Mouse (Mus musculus): Measurements from ENCODE around the gene Sgcg. TPM values are rescaled to one million over a fixed set of nuclear protein-coding genes. Genes with fewer than 3 reads are reported as not detected.

Gene Sgcg
- polyA plus RNA-seq (2014; fragmentation: Nextera tagmentation; extraction: Ambion mirVana), result 0.45 and 1.2 TPM in 2 replicates

- Histone ChIP-seq H3K4me2 (no peak within 1 kb of the TSS), H3K9me3 (ENCODE audit: low read depth, low read length) (no peaks in the 10 kb centered on the region), H3K27me3 (ENCODE audit: insufficient read depth, low read length) (no peaks in the 10 kb centered on the region), H3K27ac (ENCODE audit: low read depth) (no peak within 1 kb of the TSS), H3K36me3 (ENCODE audit: insufficient read depth) (no peaks in the 10 kb centered on the region), H3K9ac (no peak within 1 kb of the TSS), H3K4me3 (ENCODE audit: low read depth, low read length) (no peak within 1 kb of the TSS), H3K4me1 (ENCODE audit: insufficient read depth) (no peaks in the 10 kb centered on the region)
- ATAC-seq (ENCODE audit: insufficient read depth) (no peak), DNase-seq (no peak)
- 32% methylated on average over 11 of the region's 11 CpGs for WGBS
- TF ChIP-seq CTCF (IDR thresholded peaks at IDR 0.05; ENCODE audit: low read depth), result no peak
Measured at GRCm38 (mm10) chr14:61258352-61258751, at the start of gene Sgcg. Gene Sgcg (minus strand): TSS chr14:61258490.

GRCm38 (mm10) chr14:61303969-61304609 is 45.8 kb upstream of the Sgcg start:
- DNase-seq (no peak), ATAC-seq (ENCODE audit: insufficient read depth) (no peak)
- Histone ChIP-seq H3K4me1 (ENCODE audit: insufficient read depth) (no peaks in the 10 kb centered on the region), H3K9ac (no peak overlapping the region), H3K36me3 (ENCODE audit: insufficient read depth) (no peaks in the 10 kb centered on the region), H3K27me3 (ENCODE audit: insufficient read depth, low read length) (no peaks in the 10 kb centered on the region), H3K4me2 (no peak overlapping the region), H3K4me3 (ENCODE audit: low read depth, low read length) (no peak overlapping the region), H3K27ac (ENCODE audit: low read depth) (no peak overlapping the region), H3K9me3 (ENCODE audit: low read depth, low read length) (no peaks in the 10 kb centered on the region)
- WGBS, result 58% methylated on average over 4 of the region's 4 CpGs
- TF ChIP-seq CTCF (IDR thresholded peaks at IDR 0.05; ENCODE audit: low read depth), result no peak

GRCm38 (mm10) chr14:61302428-61302827 is 44.1 kb upstream of the Sgcg start:
- Histone ChIP-seq H3K9me3 (ENCODE audit: low read depth, low read length) (no peaks in the 10 kb centered on the region), H3K4me1 (ENCODE audit: insufficient read depth) (no peaks in the 10 kb centered on the region), H3K4me3 (ENCODE audit: low read depth, low read length) (no peak overlapping the region), H3K27me3 (ENCODE audit: insufficient read depth, low read length) (no peaks in the 10 kb centered on the region), H3K9ac (no peak overlapping the region), H3K4me2 (no peak overlapping the region), H3K27ac (ENCODE audit: low read depth) (no peak overlapping the region), H3K36me3 (ENCODE audit: insufficient read depth) (no peaks in the 10 kb centered on the region)
- ATAC-seq (ENCODE audit: insufficient read depth) (no peak), DNase-seq (no peak)
- 52% methylated on average over 2 of the region's 2 CpGs for WGBS
- TF ChIP-seq CTCF (IDR thresholded peaks at IDR 0.05; ENCODE audit: low read depth), result no peak

GRCm38 (mm10) chr14:61301323-61301722 is 43.0 kb upstream of the Sgcg start:
- DNase-seq (no peak), ATAC-seq (ENCODE audit: insufficient read depth) (no peak)
- Histone ChIP-seq H3K4me2 (no peak overlapping the region), H3K27ac (ENCODE audit: low read depth) (no peak overlapping the region), H3K9ac (no peak overlapping the region), H3K4me3 (ENCODE audit: low read depth, low read length) (no peak overlapping the region), H3K4me1 (ENCODE audit: insufficient read depth) (no peaks in the 10 kb centered on the region), H3K27me3 (ENCODE audit: insufficient read depth, low read length) (no peaks in the 10 kb centered on the region), H3K36me3 (ENCODE audit: insufficient read depth) (no peaks in the 10 kb centered on the region), H3K9me3 (ENCODE audit: low read depth, low read length) (no peaks in the 10 kb centered on the region)
- TF ChIP-seq CTCF (IDR thresholded peaks at IDR 0.05; ENCODE audit: low read depth), result no peak
- WGBS, result 46% methylated on average over 2 of the region's 2 CpGs

- H3K9me3 ChIP-seq (ENCODE audit: low read depth, low read length), result no peaks in the 10 kb centered on the region
- WGBS, result 82% methylated on average over 6 of the region's 6 CpGs
- no peak overlapping the region for H3K27ac ChIP-seq (ENCODE audit: low read depth)
- no peaks in the 10 kb centered on the region for H3K27me3 ChIP-seq (ENCODE audit: insufficient read depth, low read length)
- H3K36me3 ChIP-seq (ENCODE audit: insufficient read depth), result no peaks in the 10 kb centered on the region
- no peak overlapping the region for H3K9ac ChIP-seq
- H3K4me2 ChIP-seq, result no peak overlapping the region
- no peak for DNase-seq
- H3K4me1 ChIP-seq (ENCODE audit: insufficient read depth), result no peaks in the 10 kb centered on the region
- no peak overlapping the region for H3K4me3 ChIP-seq (ENCODE audit: low read depth, low read length)
- TF ChIP-seq CTCF (IDR thresholded peaks at IDR 0.05; ENCODE audit: low read depth), result no peak
- ATAC-seq (ENCODE audit: insufficient read depth), result no peak
Measured at GRCm38 (mm10) chr14:61299810-61300209, 41.5 kb upstream of the Sgcg start.

- Histone ChIP-seq H3K36me3 (ENCODE audit: insufficient read depth) (no peaks in the 10 kb centered on the region), H3K4me1 (ENCODE audit: insufficient read depth) (no peaks in the 10 kb centered on the region), H3K9ac (no peak overlapping the region), H3K9me3 (ENCODE audit: low read depth, low read length) (no peaks in the 10 kb centered on the region), H3K27ac (ENCODE audit: low read depth) (no peak overlapping the region), H3K4me2 (peak overlapping the region; percentile 8; the same call in 1 of the 2 replicates), H3K27me3 (ENCODE audit: insufficient read depth, low read length) (no peaks in the 10 kb centered on the region), H3K4me3 (ENCODE audit: low read depth, low read length) (no peak overlapping the region)
- ATAC-seq (ENCODE audit: insufficient read depth) (no peak), DNase-seq (peak; percentile 86)
- TF ChIP-seq CTCF (IDR thresholded peaks at IDR 0.05; ENCODE audit: low read depth), result peak; percentile 50
- 17% methylated on average over 6 of the region's 6 CpGs for WGBS
Measured at GRCm38 (mm10) chr14:61294738-61295079, 36.4 kb upstream of the Sgcg start.

- Histone ChIP-seq H3K9me3 (ENCODE audit: low read depth, low read length) (no peaks in the 10 kb centered on the region), H3K4me2 (peak overlapping the region; percentile 8; the same call in 1 of the 2 replicates), H3K4me1 (ENCODE audit: insufficient read depth) (no peaks in the 10 kb centered on the region), H3K27ac (ENCODE audit: low read depth) (no peak overlapping the region), H3K9ac (no peak overlapping the region), H3K27me3 (ENCODE audit: insufficient read depth, low read length) (no peaks in the 10 kb centered on the region), H3K36me3 (ENCODE audit: insufficient read depth) (no peaks in the 10 kb centered on the region), H3K4me3 (ENCODE audit: low read depth, low read length) (no peak overlapping the region)
- peak; percentile 58 for TF ChIP-seq CTCF (IDR thresholded peaks at IDR 0.05; ENCODE audit: low read depth)
- ATAC-seq (ENCODE audit: insufficient read depth), result peak; percentile 54; the same call in 1 of the 2 replicates
- WGBS, result 47% methylated on average over 16 of the region's 16 CpGs
- peak; percentile 83 for DNase-seq
Measured at GRCm38 (mm10) chr14:61293884-61294737, 35.8 kb upstream of the Sgcg start.
